Mouse (Mus musculus) brown adipose tissue, adult 24 weeks (tissue): ENCODE results near the gene Jph2. TPM values are rescaled to one million over a fixed set of nuclear protein-coding genes. Genes with fewer than 3 reads are reported as not detected.

Experiments used
- H3K27ac ChIP-seq: fragments of 200-500 bp; replicated peaks from 2 replicates; pipeline ENCODE4 v1.5.1; 2012; ENCODE audit warnings: low read depth, mild to moderate bottlenecking, low read length
- H3K4me1 ChIP-seq: fragments of 200-500 bp; 2 replicates; pipeline ENCODE4 v1.6.1; 2012; ENCODE audit warnings: low read length, mixed read lengths; ENCODE audit not compliant: control insufficient read depth, insufficient read depth, insufficient read length
- H3K4me3 ChIP-seq: fragments of 200-500 bp; 2 replicates; pipeline ENCODE4 v1.5.1; 2012; ENCODE audit warnings: low read depth, mild to moderate bottlenecking, low read length, moderate library complexity; ENCODE audit not compliant: insufficient read depth
- polyA plus RNA-seq: library from polyadenylated mRNA; stranded (reverse); fragments of >200 nt; gene quantifications from 2 replicates; pipeline ENCODE4 v1.2.4, GENCODE M21; 2012; ENCODE audit not compliant: missing spikeins, insufficient read depth, insufficient read length

Gene Jph2
- polyA plus RNA-seq, 1 experiment = 1.1 TPM

GRCm38 (mm10) chr2:163393976-163394375 lies 3.8 kb downstream of the Jph2 start:
- H3K27ac ChIP-seq = no peak overlapping the region
- H3K4me3 ChIP-seq = no peak overlapping the region
- H3K4me1 ChIP-seq = no peaks in the 10 kb centered on the region

GRCm38 (mm10) chr2:163393241-163393640 lies 4.6 kb downstream of the Jph2 start:
- H3K27ac ChIP-seq = no peak overlapping the region
- no peak overlapping the region for H3K4me3 ChIP-seq
- H3K4me1 ChIP-seq = no peaks in the 10 kb centered on the region

- H3K4me3 ChIP-seq = no peak overlapping the region
- no peak overlapping the region for H3K27ac ChIP-seq
- H3K4me1 ChIP-seq = no peaks in the 10 kb centered on the region
These were observed 5.4 kb downstream of the Jph2 start for GRCm38 (mm10) chr2:163392436-163392835.

GRCm38 (mm10) chr2:163386423-163387190 lies 11.2 kb downstream of the Jph2 start:
- no peak overlapping the region for H3K4me3 ChIP-seq
- H3K27ac ChIP-seq = no peak overlapping the region
- H3K4me1 ChIP-seq = no peaks in the 10 kb centered on the region

GRCm38 (mm10) chr2:163385126-163385525 lies 12.7 kb downstream of the Jph2 start:
- no peaks in the 10 kb centered on the region for H3K4me1 ChIP-seq
- no peak overlapping the region for H3K4me3 ChIP-seq

GRCm38 (mm10) chr2:163381246-163381645 lies 16.5 kb downstream of the Jph2 start:
- Histone ChIP-seq H3K4me3 (no peak overlapping the region), H3K4me1 (no peaks in the 10 kb centered on the region), H3K27ac (no peak overlapping the region)

More at GRCm38 (mm10) chr2:163385126-163385525, 12.7 kb downstream of the Jph2 start:
- no peak overlapping the region for H3K27ac ChIP-seq

- Histone ChIP-seq H3K27ac (no peak overlapping the region), H3K4me3 (no peak overlapping the region), H3K4me1 (no peaks in the 10 kb centered on the region)
These were observed 18.4 kb downstream of the Jph2 start for GRCm38 (mm10) chr2:163379366-163379765.

GRCm38 (mm10) chr2:163376082-163376481 lies 21.7 kb downstream of the Jph2 start:
- H3K27ac ChIP-seq = no peak overlapping the region
- no peaks in the 10 kb centered on the region for H3K4me1 ChIP-seq

GRCm38 (mm10) chr2:163375468-163375867 lies 22.3 kb downstream of the Jph2 start:
- H3K4me3 ChIP-seq = no peak overlapping the region
- H3K27ac ChIP-seq = no peak overlapping the region
- H3K4me1 ChIP-seq = peaks cover under 1% of the 10 kb centered on the region; the same call in 1 of the 2 replicates

More at GRCm38 (mm10) chr2:163376082-163376481, 21.7 kb downstream of the Jph2 start:
- no peak overlapping the region for H3K4me3 ChIP-seq

GRCm38 (mm10) chr2:163372627-163373026 lies 25.2 kb downstream of the Jph2 start:
- H3K4me1 ChIP-seq = peaks cover 3% of the 10 kb centered on the region
- H3K27ac ChIP-seq = no peak overlapping the region
- no peak overlapping the region for H3K4me3 ChIP-seq

GRCm38 (mm10) chr2:163370175-163370574 lies 27.6 kb downstream of the Jph2 start:
- H3K4me3 ChIP-seq = no peak overlapping the region
- H3K4me1 ChIP-seq = peaks cover 3% of the 10 kb centered on the region
- H3K27ac ChIP-seq = peak overlapping the region; percentile 82

- no peak overlapping the region for H3K27ac ChIP-seq
- H3K4me1 ChIP-seq = no peaks in the 10 kb centered on the region
- no peak overlapping the region for H3K4me3 ChIP-seq
These were observed 32.8 kb downstream of the Jph2 start for GRCm38 (mm10) chr2:163364785-163365541.

GRCm38 (mm10) chr2:163362940-163363921 lies 34.6 kb downstream of the Jph2 start:
- Histone ChIP-seq H3K4me3 (no peak overlapping the region), H3K4me1 (no peaks in the 10 kb centered on the region), H3K27ac (no peak overlapping the region)

- H3K4me1 ChIP-seq = no peaks in the 10 kb centered on the region
- no peak overlapping the region for H3K4me3 ChIP-seq
- no peak overlapping the region for H3K27ac ChIP-seq
These were observed 36.8 kb downstream of the Jph2 start for GRCm38 (mm10) chr2:163360858-163361623.
